Mouse (Mus musculus): Measurements from ENCODE around the gene Ptpn13. TPM values are rescaled to one million over a fixed set of nuclear protein-coding genes. Genes with fewer than 3 reads are reported as not detected.

The Ptpn13 gene
- total RNA-seq, 2 experiments from 2014 or later: 9.7 to 13.4 TPM

GRCm38 (mm10) chr5:103453361-103454140 lies 28.6 kb downstream of the Ptpn13 start:
- DNase-seq (ENCODE audit: low spot score in 2 of 2): no peak
- Histone ChIP-seq H3K4me3 (no peak overlapping the region), H3K27ac (no peak overlapping the region)
- TF ChIP-seq CTCF (conservative IDR thresholded peaks at IDR 0.05): peak; percentile 55

GRCm38 (mm10) chr5:103456794-103457193 lies 31.8 kb downstream of the Ptpn13 start:
- no peak overlapping the region for H3K27ac ChIP-seq
- TF ChIP-seq CTCF (conservative IDR thresholded peaks at IDR 0.05): peak; percentile 55
- no peak for DNase-seq (ENCODE audit: low spot score in 2 of 2)
- no peak overlapping the region for H3K4me3 ChIP-seq

- DNase-seq (ENCODE audit: low spot score in 2 of 2): no peak
- H3K27ac ChIP-seq: no peak overlapping the region
Observed at GRCm38 (mm10) chr5:103458411-103458810, 33.4 kb downstream of the Ptpn13 start.

GRCm38 (mm10) chr5:103458959-103459675 lies 34.1 kb downstream of the Ptpn13 start:
- TF ChIP-seq CTCF (conservative IDR thresholded peaks at IDR 0.05): no peak

More at GRCm38 (mm10) chr5:103458411-103458810, 33.4 kb downstream of the Ptpn13 start:
- TF ChIP-seq CTCF (conservative IDR thresholded peaks at IDR 0.05): no peak
- no peak overlapping the region for H3K4me3 ChIP-seq

GRCm38 (mm10) chr5:103460903-103461302 lies 35.9 kb downstream of the Ptpn13 start:
- H3K27ac ChIP-seq: no peak overlapping the region
- DNase-seq (ENCODE audit: low spot score in 2 of 2): no peak
- no peak overlapping the region for H3K4me3 ChIP-seq
- TF ChIP-seq CTCF (conservative IDR thresholded peaks at IDR 0.05): no peak

More at GRCm38 (mm10) chr5:103458959-103459675, 34.1 kb downstream of the Ptpn13 start:
- no peak for DNase-seq (ENCODE audit: low spot score in 2 of 2)
- Histone ChIP-seq H3K4me3 (no peak overlapping the region), H3K27ac (no peak overlapping the region)

- no peak for TF ChIP-seq CTCF (conservative IDR thresholded peaks at IDR 0.05)
- H3K27ac ChIP-seq: no peak overlapping the region
- no peak for DNase-seq (ENCODE audit: low spot score in 2 of 2)
- H3K4me3 ChIP-seq: no peak overlapping the region
Observed at GRCm38 (mm10) chr5:103463661-103464219, 38.7 kb downstream of the Ptpn13 start.

GRCm38 (mm10) chr5:103464329-103464728 lies 39.3 kb downstream of the Ptpn13 start:
- DNase-seq (ENCODE audit: low spot score in 2 of 2): no peak
- no peak overlapping the region for H3K27ac ChIP-seq
- no peak for TF ChIP-seq CTCF (conservative IDR thresholded peaks at IDR 0.05)
- H3K4me3 ChIP-seq: no peak overlapping the region

- H3K4me3 ChIP-seq: no peak overlapping the region
- no peak for TF ChIP-seq CTCF (conservative IDR thresholded peaks at IDR 0.05)
- no peak for DNase-seq (ENCODE audit: low spot score in 2 of 2)
- H3K27ac ChIP-seq: no peak overlapping the region
Observed at GRCm38 (mm10) chr5:103464771-103465170, 39.8 kb downstream of the Ptpn13 start.

- H3K4me3 ChIP-seq: no peak overlapping the region
- no peak for TF ChIP-seq CTCF (conservative IDR thresholded peaks at IDR 0.05)
- no peak for DNase-seq (ENCODE audit: low spot score in 2 of 2)
- no peak overlapping the region for H3K27ac ChIP-seq
Observed at GRCm38 (mm10) chr5:103472670-103473069, 47.7 kb downstream of the Ptpn13 start.

GRCm38 (mm10) chr5:103473467-103474096 lies 48.6 kb downstream of the Ptpn13 start:
- no peak overlapping the region for H3K4me3 ChIP-seq
- DNase-seq (ENCODE audit: low spot score in 2 of 2): no peak
- H3K27ac ChIP-seq: no peak overlapping the region
- no peak for TF ChIP-seq CTCF (conservative IDR thresholded peaks at IDR 0.05)

- Histone ChIP-seq H3K27ac (no peak overlapping the region), H3K4me3 (no peak overlapping the region)
- no peak for DNase-seq (ENCODE audit: low spot score in 2 of 2)
- no peak for TF ChIP-seq CTCF (conservative IDR thresholded peaks at IDR 0.05)
Observed at GRCm38 (mm10) chr5:103474259-103474658, 49.3 kb downstream of the Ptpn13 start.

GRCm38 (mm10) chr5:103475503-103475902 lies 50.5 kb downstream of the Ptpn13 start:
- Histone ChIP-seq H3K4me3 (no peak overlapping the region), H3K27ac (no peak overlapping the region)
- DNase-seq (ENCODE audit: low spot score in 2 of 2): no peak
- no peak for TF ChIP-seq CTCF (conservative IDR thresholded peaks at IDR 0.05)

GRCm38 (mm10) chr5:103479503-103479902 lies 54.5 kb downstream of the Ptpn13 start:
- no peak overlapping the region for H3K4me3 ChIP-seq
- no peak for DNase-seq (ENCODE audit: low spot score in 2 of 2)
- no peak overlapping the region for H3K27ac ChIP-seq
- no peak for TF ChIP-seq CTCF (conservative IDR thresholded peaks at IDR 0.05)
